ENCODE assay signal across 7 mouse cellular contexts in genomic region chr17:15526986-15527810, GRCm38 (mm10). TPM values are rescaled to one million over a fixed set of nuclear protein-coding genes. Genes with fewer than 3 reads are reported as not detected.
A peak's percentile ranks its signal among the peaks of the same experiment; 100 is the strongest.
DNase-seq lines count a peak whose midpoint lies in the region; ATAC-seq lines count a peak whose summit lies in the region.

Pdcd2 (minus strand) TSS chr17:15527301.

- DNase-seq in adrenal gland, postnatal 14 days, result peak; percentile 98
- DNase-seq in embryonic facial prominence, embryonic 11.5 days (ENCODE audit: low spot score), result peak; percentile 97
- DNase-seq in kidney, adult 11 months, result peak; percentile 95
- DNase-seq in limb, embryonic 10.5 days (ENCODE audit: low spot score), result peak; percentile 99
- peak; percentile 93 for DNase-seq in spleen, adult 12 weeks (ENCODE audit: low spot score)

- H3K4me3 ChIP-seq in embryonic facial prominence, embryonic 11.5 days (ENCODE audit: low read depth, low read length), result peak within 1 kb of the TSS; percentile 84
- H3K4me3 ChIP-seq in limb, embryonic 10.5 days, result peak within 1 kb of the TSS; percentile 80
- peak within 1 kb of the TSS; percentile 88 for H3K4me3 ChIP-seq in midbrain, embryonic 13.5 days (replicated peaks)

- no peaks in the 10 kb centered on the region; the same call in 1 of the 2 replicates for H3K36me3 ChIP-seq in embryonic facial prominence, embryonic 11.5 days (replicated peaks; ENCODE audit: control insufficient read depth, insufficient read depth, low read depth, low read length)
- peaks cover 36% of the 10 kb centered on the region for H3K36me3 ChIP-seq in limb, embryonic 10.5 days
- H3K36me3 ChIP-seq in midbrain, embryonic 13.5 days, result peaks cover 28% of the 10 kb centered on the region

- peak within 1 kb of the TSS; percentile 85 for H3K9ac ChIP-seq in embryonic facial prominence, embryonic 11.5 days (replicated peaks; ENCODE audit: low read length)
- H3K9ac ChIP-seq in midbrain, embryonic 13.5 days (replicated peaks), result peak within 1 kb of the TSS; percentile 94

- peak within 1 kb of the TSS; percentile 80 for H3K27ac ChIP-seq in embryonic facial prominence, embryonic 11.5 days (replicated peaks; ENCODE audit: low read depth, low read length)
- H3K27ac ChIP-seq in limb, embryonic 10.5 days, result peak within 1 kb of the TSS; percentile 89
- H3K27ac ChIP-seq in midbrain, embryonic 13.5 days, result peak within 1 kb of the TSS; percentile 88

- no peaks in the 10 kb centered on the region for H3K9me3 ChIP-seq in embryonic facial prominence, embryonic 11.5 days (replicated peaks; ENCODE audit: control insufficient read depth, low read length)
- H3K9me3 ChIP-seq in limb, embryonic 10.5 days (replicated peaks), result no peaks in the 10 kb centered on the region
- H3K9me3 ChIP-seq in midbrain, embryonic 13.5 days, result no peaks in the 10 kb centered on the region

- WGBS in embryonic facial prominence, embryonic 11.5 days, result 1% methylated on average over 55 of the region's 55 CpGs
- WGBS in limb, embryonic 10.5 days, result 2% methylated on average over 55 of the region's 55 CpGs
- WGBS in midbrain, embryonic 13.5 days, result 1% methylated on average over 50 of the region's 55 CpGs

- H3K4me1 ChIP-seq in embryonic facial prominence, embryonic 11.5 days (ENCODE audit: control insufficient read depth, insufficient read depth, low read length), result no peaks in the 10 kb centered on the region; the same call in 1 of the 2 replicates
- peaks cover 11% of the 10 kb centered on the region for H3K4me1 ChIP-seq in limb, embryonic 10.5 days
- H3K4me1 ChIP-seq in midbrain, embryonic 13.5 days (replicated peaks), result peaks cover 26% of the 10 kb centered on the region

- H3K4me2 ChIP-seq in embryonic facial prominence, embryonic 11.5 days (ENCODE audit: low read depth, low read length), result peak within 1 kb of the TSS; percentile 76
- H3K4me2 ChIP-seq in midbrain, embryonic 13.5 days (replicated peaks), result peak within 1 kb of the TSS; percentile 62

- peak; percentile 99 for ATAC-seq in embryonic facial prominence, embryonic 11.5 days (replicated peaks; ENCODE audit: insufficient number of reproducible peaks, low FRiP score, low TSS enrichment, low read depth)
- peak; percentile 92 for ATAC-seq in granulocyte monocyte progenitor cell, adult 5-6 weeks (replicated peaks; ENCODE audit: poor library complexity, severe bottlenecking)
- ATAC-seq in midbrain, embryonic 13.5 days, result peak; percentile 99

- H3K27me3 ChIP-seq in embryonic facial prominence, embryonic 11.5 days (ENCODE audit: control insufficient read depth, insufficient read depth, low read length), result no peaks in the 10 kb centered on the region
- no peaks in the 10 kb centered on the region for H3K27me3 ChIP-seq in limb, embryonic 10.5 days (ENCODE audit: low read depth, poor library complexity, severe bottlenecking)
- no peaks in the 10 kb centered on the region for H3K27me3 ChIP-seq in midbrain, embryonic 13.5 days

RNA-seq across cellular contexts. Expression of gene Pdcd2, which starts in this region (rescaled TPM):
- 30.8 and 36.2 TPM in 2 replicates for total RNA-seq in adrenal gland, postnatal 14 days (2021)
- polyA plus RNA-seq in embryonic facial prominence, embryonic 11.5 days (2014; fragmentation: Nextera tagmentation; extraction: Ambion mirVana), result 57.2 and 64.2 TPM in 2 replicates
- total RNA-seq in granulocyte monocyte progenitor cell, adult 5-6 weeks (2014; fragmentation: Nextera tagmentation), result 51.3 and 62.2 TPM in 2 replicates
- total RNA-seq in granulocyte monocyte progenitor cell, adult 5-6 weeks (2017), result 82.6 and 88.5 TPM in 2 replicates
- polyA plus RNA-seq in limb, embryonic 10.5 days (2016; fragmentation: Nextera tagmentation; extraction: Ambion mirVana), result 45.7 and 47.9 TPM in 2 replicates
- 67.4 and 72.2 TPM in 2 replicates for polyA plus RNA-seq in midbrain, embryonic 13.5 days (2015; fragmentation: Nextera tagmentation; extraction: Ambion mirVana)

Comparison
In these comparisons a context has a peak if more than half of its experiments do, and no peak if none do; other contexts are left out.
1. Peak in every context shown above with its lines: DNase-seq, ATAC-seq, H3K4me3 ChIP-seq and H3K27ac ChIP-seq.